20 mouse cellular contexts compared by ENCODE assay signal in the genomic region with DNA sequence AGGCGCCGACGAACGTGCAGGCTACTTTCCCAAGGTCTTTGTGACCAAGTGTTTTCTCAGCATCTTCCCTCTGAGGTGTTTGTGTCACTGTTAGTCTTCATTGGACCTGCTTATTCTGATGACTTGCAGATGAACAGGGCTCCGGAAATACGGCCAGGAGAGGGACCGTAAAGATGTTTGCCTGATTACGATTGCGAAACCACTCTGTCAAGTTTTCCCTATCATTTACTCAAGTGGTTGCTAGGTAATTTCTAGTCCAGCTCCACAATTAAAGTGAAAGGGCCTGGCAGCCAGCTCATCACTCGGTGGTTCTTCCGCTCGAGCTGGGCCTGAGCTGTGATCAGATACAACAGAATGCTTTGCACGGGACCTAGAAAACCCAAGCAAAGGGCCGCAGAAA.
DNase-seq lines count a peak whose midpoint lies in the region; ATAC-seq and TF ChIP-seq lines count a peak whose summit lies in the region.
"Had no signal": no experiment of that assay in that cellular context is flagged by ENCODE, and none has a peak within 500 bp of the region (broad histone marks: within the 10 kb centered on the region; RNA-seq: fewer than 3 reads in every experiment).

No protein-coding gene starts in this region.

- DNase-seq in heart, adult 2 months: no peak
- DNase-seq in lung, postnatal 25 days (ENCODE audit: low spot score): peak; percentile 24
- no peak for DNase-seq in lung, postnatal 10 days
- DNase-seq in Muller cell, postnatal 12 days (ENCODE audit: inconsistent ontology term): peak; percentile 59
- DNase-seq in limb, embryonic 11.5 days (ENCODE audit: low spot score): peak; percentile 19
- DNase-seq in retina, embryonic 14.5 days (ENCODE audit: low spot score): no peak
- DNase-seq: adrenal gland, adult 8-10 months; B cell, adult 2 months; cerebellum, adult 8-10 months; gastrocnemius, postnatal 25 days; lung, adult 2 months; right cerebral cortex, adult 18-20 months; thymus, postnatal 36 days had no signal

- no peak for TF ChIP-seq EP300 in heart, adult 2 months (IDR thresholded peaks at IDR 0.05; ENCODE audit: insufficient read depth, low read depth, low read length)

- H3K9ac ChIP-seq in heart, embryonic 11.5 days (ENCODE audit: low read depth, low read length): no peak overlapping the region
- no peak overlapping the region for H3K9ac ChIP-seq in heart, adult 2 months (ENCODE audit: low read depth, low read length)
- H3K9ac ChIP-seq in limb, embryonic 11.5 days (ENCODE audit: low read length): no peak overlapping the region
- no peak overlapping the region for H3K9ac ChIP-seq in midbrain, embryonic 16.5 days (ENCODE audit: low read depth, low read length)
- H3K9ac ChIP-seq: forebrain, embryonic 12.5 days; hindbrain, embryonic 12.5 days; midbrain, embryonic 12.5 days; neural tube, embryonic 12.5 days had no signal

- no peak overlapping the region for H3K27ac ChIP-seq in heart, embryonic 11.5 days (ENCODE audit: low read depth, low read length)
- no peak overlapping the region for H3K27ac ChIP-seq in heart, adult 2 months
- H3K27ac ChIP-seq in limb, embryonic 11.5 days (replicated peaks; ENCODE audit: low read depth, low read length): no peak overlapping the region
- H3K27ac ChIP-seq in midbrain, embryonic 16.5 days (ENCODE audit: low read length): no peak overlapping the region
- H3K27ac ChIP-seq: forebrain, embryonic 12.5 days; hindbrain, embryonic 12.5 days; midbrain, embryonic 12.5 days; neural tube, embryonic 12.5 days had no signal

- H3K4me1 ChIP-seq in heart, embryonic 11.5 days (ENCODE audit: control insufficient read depth, insufficient read depth, low read length): peaks cover 7% of the 10 kb centered on the region
- H3K4me1 ChIP-seq in heart, adult 2 months (ENCODE audit: control insufficient read depth, insufficient read depth, low read length): peaks cover 2% of the 10 kb centered on the region
- peaks cover 4% of the 10 kb centered on the region; the same call in 1 of the 2 replicates for H3K4me1 ChIP-seq in limb, embryonic 11.5 days (ENCODE audit: control insufficient read depth, insufficient read depth, low read length)
- H3K4me1 ChIP-seq in midbrain, embryonic 16.5 days (ENCODE audit: control insufficient read depth, insufficient read depth, low read length): peaks cover 18% of the 10 kb centered on the region

- H3K27me3 ChIP-seq in heart, embryonic 11.5 days (ENCODE audit: control insufficient read depth, insufficient read depth, low read length): no peaks in the 10 kb centered on the region
- no peaks in the 10 kb centered on the region for H3K27me3 ChIP-seq in heart, adult 2 months (ENCODE audit: control insufficient read depth, insufficient read depth, low read length)
- no peaks in the 10 kb centered on the region for H3K27me3 ChIP-seq in limb, embryonic 11.5 days (ENCODE audit: control insufficient read depth, insufficient read depth, low read length)
- H3K27me3 ChIP-seq in midbrain, embryonic 16.5 days (ENCODE audit: control insufficient read depth, insufficient read depth, low read depth, low read length): no peaks in the 10 kb centered on the region
- H3K27me3 ChIP-seq: forebrain, embryonic 12.5 days; hindbrain, embryonic 12.5 days; neural tube, embryonic 12.5 days had no signal

- TF ChIP-seq CTCF in heart, adult 2 months (IDR thresholded peaks at IDR 0.05): no peak

- peak overlapping the region; percentile 11; the same call in 1 of the 2 replicates for H3K4me2 ChIP-seq in heart, embryonic 11.5 days
- H3K4me2 ChIP-seq in limb, embryonic 11.5 days (ENCODE audit: low read depth, severe bottlenecking): no peak overlapping the region
- H3K4me2 ChIP-seq in midbrain, embryonic 16.5 days (ENCODE audit: low read length): no peak overlapping the region
- H3K4me2 ChIP-seq: forebrain, embryonic 12.5 days; hindbrain, embryonic 12.5 days; liver, embryonic 11.5 days; midbrain, embryonic 12.5 days; neural tube, embryonic 12.5 days had no signal

- H3K79me2 ChIP-seq in heart, adult 2 months (replicated peaks; ENCODE audit: control insufficient read depth, insufficient read depth, low read length): no peaks in the 10 kb centered on the region

- intact Hi-C loops in heart, adult 2 months (cut with DNase I): loop anchor here (10.0 kb wide), 1 partner anchor 239 kb away; no protein-coding TSS in a partner anchor

- H3K36me3 ChIP-seq in heart, embryonic 11.5 days (ENCODE audit: control insufficient read depth, insufficient read depth, low read length): no peaks in the 10 kb centered on the region
- H3K36me3 ChIP-seq in heart, adult 2 months (ENCODE audit: control insufficient read depth, insufficient read depth, low read length): no peaks in the 10 kb centered on the region
- no peaks in the 10 kb centered on the region for H3K36me3 ChIP-seq in limb, embryonic 11.5 days (ENCODE audit: control insufficient read depth, insufficient read depth, low read length)
- no peaks in the 10 kb centered on the region for H3K36me3 ChIP-seq in midbrain, embryonic 16.5 days (ENCODE audit: control insufficient read depth, insufficient read depth, low read length)
- H3K36me3 ChIP-seq: forebrain, embryonic 12.5 days; hindbrain, embryonic 12.5 days; midbrain, embryonic 12.5 days; neural tube, embryonic 12.5 days had no signal

- TF ChIP-seq POLR2A in heart, adult 2 months (IDR thresholded peaks at IDR 0.05; ENCODE audit: insufficient read depth, low read depth, low read length): no peak

- 54% methylated on average over 14 of the region's 14 CpGs for WGBS in heart, embryonic 11.5 days (ENCODE audit: insufficient replicate concordance)
- 73% methylated on average over 14 of the region's 14 CpGs for WGBS in heart, adult 2 months
- 57% methylated on average over 14 of the region's 14 CpGs for WGBS in limb, embryonic 11.5 days
- 78% methylated on average over 14 of the region's 14 CpGs for WGBS in midbrain, embryonic 16.5 days

- H3K4me3 ChIP-seq in heart, embryonic 11.5 days (ENCODE audit: low read depth, low read length): no peak overlapping the region
- H3K4me3 ChIP-seq in heart, adult 2 months: no peak overlapping the region
- H3K4me3 ChIP-seq in limb, embryonic 11.5 days (ENCODE audit: low read depth, low read length): no peak overlapping the region
- H3K4me3 ChIP-seq in midbrain, embryonic 16.5 days (ENCODE audit: low read depth, low read length): no peak overlapping the region
- H3K4me3 ChIP-seq: forebrain, embryonic 12.5 days; hindbrain, embryonic 12.5 days; midbrain, embryonic 12.5 days; neural tube, embryonic 12.5 days had no signal

- H3K9me3 ChIP-seq in heart, embryonic 11.5 days (replicated peaks; ENCODE audit: control insufficient read depth, low read length): no peaks in the 10 kb centered on the region
- no peaks in the 10 kb centered on the region for H3K9me3 ChIP-seq in limb, embryonic 11.5 days (ENCODE audit: control insufficient read depth, low read length)
- no peaks in the 10 kb centered on the region for H3K9me3 ChIP-seq in midbrain, embryonic 16.5 days (replicated peaks; ENCODE audit: control insufficient read depth, low read length, poor library complexity, severe bottlenecking)
- H3K9me3 ChIP-seq: forebrain, embryonic 12.5 days; hindbrain, embryonic 12.5 days; midbrain, embryonic 12.5 days; neural tube, embryonic 12.5 days had no signal

- no peak for ATAC-seq in heart, embryonic 11.5 days (replicated peaks; ENCODE audit: insufficient number of reproducible peaks, low FRiP score, low TSS enrichment)
- ATAC-seq in limb, embryonic 11.5 days (ENCODE audit: insufficient number of reproducible peaks, low FRiP score, low TSS enrichment, low read depth): no peak
- no peak for ATAC-seq in midbrain, embryonic 16.5 days

Comparison
In these comparisons a context has a peak if more than half of its experiments do, and no peak if none do; other contexts are left out.
1. DNase-seq: peak in lung, postnatal 25 days (single experiment), Muller cell, postnatal 12 days (single experiment) and limb, embryonic 11.5 days (single experiment); none in heart, adult 2 months (0 of 2), lung, postnatal 10 days (single experiment) and retina, embryonic 14.5 days (single experiment).